Mouse (Mus musculus): Measurements from ENCODE around the gene Trpd52l3. TPM values are rescaled to one million over a fixed set of nuclear protein-coding genes. Genes with fewer than 3 reads are reported as not detected.

The Trpd52l3 gene
- polyA plus RNA-seq, 1 experiment from 2014 or later = not detected

GRCm38 (mm10) chr19:30031468-30031931 lies 27.9 kb downstream of the Trpd52l3 start:
- Histone ChIP-seq H3K9me3 (no peaks in the 10 kb centered on the region), H3K36me3 (no peaks in the 10 kb centered on the region), H3K27me3 (no peaks in the 10 kb centered on the region), H3K4me1 (peaks cover 45% of the 10 kb centered on the region), H3K27ac (replicated peaks) (peak overlapping the region; percentile 95; the same call in 1 of the 2 replicates), H3K4me2 (replicated peaks) (peak overlapping the region; percentile 76), H3K4me3 (peak overlapping the region; percentile 100), H3K9ac (replicated peaks) (peak overlapping the region; percentile 99)
- WGBS = 4% methylated on average over 7 of the region's 7 CpGs
- no peak for ATAC-seq (ENCODE audit: low FRiP score, low read depth)

- WGBS = 70% methylated on average over 3 of the region's 3 CpGs
- H3K4me2 ChIP-seq (replicated peaks) = peak overlapping the region; percentile 76
- H3K27me3 ChIP-seq = no peaks in the 10 kb centered on the region
- no peak overlapping the region for H3K9ac ChIP-seq (replicated peaks)
- no peak overlapping the region for H3K27ac ChIP-seq (replicated peaks)
- H3K4me3 ChIP-seq = peak overlapping the region; percentile 100
- no peaks in the 10 kb centered on the region for H3K36me3 ChIP-seq
- H3K4me1 ChIP-seq = peaks cover 50% of the 10 kb centered on the region
- H3K9me3 ChIP-seq = no peaks in the 10 kb centered on the region
- no peak for ATAC-seq (ENCODE audit: low FRiP score, low read depth)
These were observed 28.6 kb downstream of the Trpd52l3 start for GRCm38 (mm10) chr19:30032206-30032605.

GRCm38 (mm10) chr19:30035361-30035760 lies 31.8 kb downstream of the Trpd52l3 start:
- Histone ChIP-seq H3K4me2 (replicated peaks) (no peak overlapping the region), H3K4me3 (no peak overlapping the region), H3K27ac (replicated peaks) (no peak overlapping the region), H3K9me3 (no peaks in the 10 kb centered on the region), H3K9ac (replicated peaks) (no peak overlapping the region), H3K36me3 (no peaks in the 10 kb centered on the region), H3K4me1 (peaks cover 38% of the 10 kb centered on the region), H3K27me3 (no peaks in the 10 kb centered on the region)
- WGBS = 76% methylated on average over 3 of the region's 3 CpGs
- no peak for ATAC-seq (ENCODE audit: low FRiP score, low read depth)

- Histone ChIP-seq H3K4me3 (no peak overlapping the region), H3K4me2 (replicated peaks) (no peak overlapping the region), H3K27me3 (no peaks in the 10 kb centered on the region), H3K9me3 (peaks cover 3% of the 10 kb centered on the region; the same call in 1 of the 2 replicates), H3K27ac (replicated peaks) (no peak overlapping the region), H3K4me1 (no peaks in the 10 kb centered on the region; the same call in 1 of the 2 replicates), H3K36me3 (peaks cover 40% of the 10 kb centered on the region), H3K9ac (replicated peaks) (no peak overlapping the region)
- WGBS = 98% methylated on average over 2 of the region's 2 CpGs
- no peak for ATAC-seq (ENCODE audit: low FRiP score, low read depth)
These were observed 40.1 kb downstream of the Trpd52l3 start for GRCm38 (mm10) chr19:30043691-30044090.

GRCm38 (mm10) chr19:30044630-30045029 lies 41.0 kb downstream of the Trpd52l3 start:
- H3K27ac ChIP-seq (replicated peaks) = no peak overlapping the region
- WGBS = 97% methylated on average over 1 of the region's 1 CpGs
- H3K27me3 ChIP-seq = no peaks in the 10 kb centered on the region
- H3K4me3 ChIP-seq = no peak overlapping the region
- H3K9ac ChIP-seq (replicated peaks) = no peak overlapping the region
- peaks cover 40% of the 10 kb centered on the region for H3K36me3 ChIP-seq
- H3K4me1 ChIP-seq = no peaks in the 10 kb centered on the region; the same call in 1 of the 2 replicates
- no peak overlapping the region for H3K4me2 ChIP-seq (replicated peaks)
- ATAC-seq (ENCODE audit: low FRiP score, low read depth) = no peak
- peaks cover 3% of the 10 kb centered on the region; the same call in 1 of the 2 replicates for H3K9me3 ChIP-seq

- H3K4me2 ChIP-seq (replicated peaks) = no peak overlapping the region
- no peak for ATAC-seq (ENCODE audit: low FRiP score, low read depth)
- H3K27ac ChIP-seq (replicated peaks) = no peak overlapping the region
- WGBS = 62% methylated on average over 1 of the region's 1 CpGs
- H3K4me1 ChIP-seq = no peaks in the 10 kb centered on the region; the same call in 1 of the 2 replicates
- H3K4me3 ChIP-seq = no peak overlapping the region
- peaks cover 3% of the 10 kb centered on the region; the same call in 1 of the 2 replicates for H3K9me3 ChIP-seq
- peaks cover 40% of the 10 kb centered on the region for H3K36me3 ChIP-seq
- H3K27me3 ChIP-seq = no peaks in the 10 kb centered on the region
- no peak overlapping the region for H3K9ac ChIP-seq (replicated peaks)
These were observed 42.3 kb downstream of the Trpd52l3 start for GRCm38 (mm10) chr19:30045857-30046256.

GRCm38 (mm10) chr19:30050584-30050983 lies 47.0 kb downstream of the Trpd52l3 start:
- H3K9ac ChIP-seq (replicated peaks) = no peak overlapping the region
- H3K4me3 ChIP-seq = no peak overlapping the region
- no peaks in the 10 kb centered on the region for H3K4me1 ChIP-seq
- no peaks in the 10 kb centered on the region for H3K27me3 ChIP-seq
- peaks cover 27% of the 10 kb centered on the region for H3K36me3 ChIP-seq
- no peak for ATAC-seq (ENCODE audit: low FRiP score, low read depth)
- no peak overlapping the region for H3K27ac ChIP-seq (replicated peaks)
- no peaks in the 10 kb centered on the region for H3K9me3 ChIP-seq
- no peak overlapping the region for H3K4me2 ChIP-seq (replicated peaks)
- 64% methylated on average over 2 of the region's 2 CpGs for WGBS

- H3K36me3 ChIP-seq = peaks cover 22% of the 10 kb centered on the region
- H3K27me3 ChIP-seq = no peaks in the 10 kb centered on the region
- no peak for ATAC-seq (ENCODE audit: low FRiP score, low read depth)
- H3K27ac ChIP-seq (replicated peaks) = no peak overlapping the region
- no peaks in the 10 kb centered on the region for H3K4me1 ChIP-seq
- H3K9ac ChIP-seq (replicated peaks) = no peak overlapping the region
- H3K4me2 ChIP-seq (replicated peaks) = no peak overlapping the region
- WGBS = 96% methylated on average over 3 of the region's 3 CpGs
- H3K4me3 ChIP-seq = no peak overlapping the region
- H3K9me3 ChIP-seq = no peaks in the 10 kb centered on the region
These were observed 47.9 kb downstream of the Trpd52l3 start for GRCm38 (mm10) chr19:30051479-30051878.

GRCm38 (mm10) chr19:30054218-30054617 lies 50.6 kb downstream of the Trpd52l3 start:
- 85% methylated on average over 2 of the region's 2 CpGs for WGBS
- H3K4me2 ChIP-seq (replicated peaks) = no peak overlapping the region
- H3K9me3 ChIP-seq = no peaks in the 10 kb centered on the region
- ATAC-seq (ENCODE audit: low FRiP score, low read depth) = no peak
- H3K27ac ChIP-seq (replicated peaks) = no peak overlapping the region
- no peaks in the 10 kb centered on the region for H3K4me1 ChIP-seq
- H3K4me3 ChIP-seq = no peak overlapping the region
- no peaks in the 10 kb centered on the region for H3K27me3 ChIP-seq
- 0 out of 2 replicates have a peak, but pooled peaks cover 7% of the 10 kb centered on the region for H3K36me3 ChIP-seq
- H3K9ac ChIP-seq (replicated peaks) = no peak overlapping the region

Other genes starting within 250 kb of the Trpd52l3 start
- gene 9930021J03Rik, start 197.8 kb upstream of the Trpd52l3 start, polyA plus RNA-seq (2016; fragmentation: Nextera tagmentation; extraction: Ambion mirVana) = 8.1 and 9.1 TPM in 2 replicates
- 43.5 and 46.6 TPM in 2 replicates for gene Ranbp6, start 190.8 kb upstream of the Trpd52l3 start, polyA plus RNA-seq (2016; fragmentation: Nextera tagmentation; extraction: Ambion mirVana)
- 0.38 and 0.86 TPM in 2 replicates for gene Il33, start 78.7 kb upstream of the Trpd52l3 start, polyA plus RNA-seq (2016; fragmentation: Nextera tagmentation; extraction: Ambion mirVana)
- gene Uhrf2, start 26.7 kb downstream of the Trpd52l3 start, polyA plus RNA-seq (2016; fragmentation: Nextera tagmentation; extraction: Ambion mirVana) = 88.1 and 92.8 TPM in 2 replicates
- 21.7 and 28.3 TPM in 2 replicates for gene Gldc, start 171.6 kb downstream of the Trpd52l3 start, polyA plus RNA-seq (2016; fragmentation: Nextera tagmentation; extraction: Ambion mirVana)
- not detected in 2 replicates for gene Mbl2, start 229.2 kb downstream of the Trpd52l3 start, polyA plus RNA-seq (2016; fragmentation: Nextera tagmentation; extraction: Ambion mirVana)

Measured in midbrain, embryonic 12.5 days (tissue).